Mouse (Mus musculus) lung, adult 2 months (tissue): ENCODE data around the gene Notch3.

ENCODE experiments used
- CTCF ChIP-seq: fragments of 200-500 bp; IDR thresholded peaks from 2 replicates; pipeline ENCODE4 v1.5.1; 2011; ENCODE audit warnings: mild to moderate bottlenecking, low read length, control low read depth; ENCODE audit not compliant: insufficient read depth
- POLR2A ChIP-seq: fragments of 200-500 bp; IDR thresholded peaks from 2 replicates; pipeline ENCODE4 v1.6.1; 2011; ENCODE audit warnings: low read depth, mild to moderate bottlenecking, control low read depth, low read length, borderline replicate concordance; ENCODE audit errors: extremely low read depth

DNA sequence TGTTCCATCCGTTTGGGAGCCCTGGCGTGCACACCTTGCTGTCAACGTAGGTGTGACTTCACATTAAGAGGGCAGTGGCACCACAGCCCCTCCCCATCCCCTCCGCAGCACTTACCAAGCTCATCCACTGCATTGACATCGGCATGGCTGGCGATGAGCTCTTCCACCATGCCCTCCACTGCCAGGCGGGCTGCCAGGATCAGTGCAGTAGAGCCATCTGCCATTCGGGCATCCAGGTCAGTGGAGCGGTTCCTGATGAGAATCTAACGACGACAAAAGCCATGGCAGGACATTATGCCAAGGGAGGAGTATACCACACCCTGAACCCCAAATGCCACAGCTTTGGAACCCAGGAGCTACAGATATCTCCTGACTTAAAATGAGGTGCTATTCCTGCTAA, 34.6 kb downstream of the Notch3 start:
- TF ChIP-seq CTCF (no peak), POLR2A (no peak)
